Mouse (Mus musculus): ENCODE results near the gene Gm6657. TPM values are rescaled to one million over a fixed set of nuclear protein-coding genes. Genes with fewer than 3 reads are reported as not detected.

Gm6657 gene
- polyA plus RNA-seq, 1 experiment from 2014 or later = not detected

DNA sequence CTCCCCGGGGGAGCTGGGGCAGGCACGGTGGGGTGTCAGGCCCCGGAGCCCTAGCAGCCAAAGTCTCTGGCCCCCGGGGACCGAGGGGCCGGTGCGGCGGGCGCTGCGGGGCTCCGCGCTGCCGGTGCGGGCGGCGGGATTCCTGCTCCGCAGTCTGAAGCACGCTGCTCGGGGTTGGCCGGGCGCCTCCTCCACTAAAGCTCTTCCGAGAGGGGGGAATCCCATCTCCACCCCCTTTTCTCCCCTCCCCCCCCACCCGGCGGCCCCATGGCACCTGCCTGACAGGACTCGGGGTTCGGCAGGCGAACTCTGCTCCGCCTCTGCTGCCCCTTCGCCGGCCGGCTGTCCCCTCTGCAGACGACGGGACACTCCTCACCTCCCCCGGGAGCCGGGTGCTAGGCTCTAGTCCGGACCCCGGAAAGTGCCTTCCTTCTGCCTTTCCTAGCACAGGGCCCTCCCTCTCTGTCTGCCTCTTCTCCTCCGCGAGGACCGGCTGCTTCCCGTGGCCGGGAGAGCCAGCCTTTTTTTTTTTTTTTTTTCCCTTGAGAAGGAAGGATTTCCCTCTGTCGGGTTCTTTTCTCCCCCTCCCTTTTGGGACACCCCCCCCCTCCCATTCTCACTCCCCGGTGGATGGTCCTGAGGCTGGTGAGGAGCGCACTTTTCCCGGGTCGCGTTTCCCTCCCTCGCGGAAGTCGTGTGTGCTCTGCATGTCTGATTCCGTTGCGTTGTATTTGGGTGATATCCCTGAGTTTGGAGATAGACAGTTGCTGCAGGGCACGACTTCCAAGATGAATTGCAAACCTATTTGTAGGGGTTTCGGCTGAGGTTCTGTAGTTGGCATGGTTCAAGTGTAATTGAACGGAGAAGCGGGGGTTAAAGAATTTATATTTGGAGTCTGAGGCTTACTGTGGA lies 33.2 kb downstream of the Gm6657 start:
- WGBS = under 1% methylated on average over 46 of the region's 57 CpGs
- Histone ChIP-seq H3K4me3 (ENCODE audit: control insufficient read depth in 1 of 2, insufficient read depth in 1 of 2, low read depth in 1 of 2, low read length in 2 of 2) (peak overlapping the region; percentile 84 to 93), H3K36me3 (ENCODE audit: control insufficient read depth, insufficient read depth, low read length) (no peaks in the 10 kb centered on the region), H3K4me1 (ENCODE audit: control insufficient read depth in 2 of 2, insufficient read depth in 2 of 2, low read length in 2 of 2) (peaks cover 0 to 7% of the 10 kb centered on the region in 2 experiments; a peak in 2 of 4 replicates), H3K27ac (replicated peaks in 1 of 2; ENCODE audit: control insufficient read depth in 1 of 2, insufficient read depth in 1 of 2, low read depth in 2 of 2, low read length in 2 of 2) (peak overlapping the region; percentile 93 to 99), H3K9me3 (ENCODE audit: control insufficient read depth, low read length) (no peaks in the 10 kb centered on the region), H3K27me3 (ENCODE audit: control insufficient read depth, insufficient read depth, low read length) (no peaks in the 10 kb centered on the region), H3K9ac (ENCODE audit: low read length) (peak overlapping the region; percentile 91), H3K4me2 (ENCODE audit: low read length) (peak overlapping the region; percentile 72)
- ATAC-seq (ENCODE audit: insufficient number of reproducible peaks, insufficient read depth, low FRiP score, low read depth) = peak; percentile 16; the same call in 1 of the 2 replicates

DNA sequence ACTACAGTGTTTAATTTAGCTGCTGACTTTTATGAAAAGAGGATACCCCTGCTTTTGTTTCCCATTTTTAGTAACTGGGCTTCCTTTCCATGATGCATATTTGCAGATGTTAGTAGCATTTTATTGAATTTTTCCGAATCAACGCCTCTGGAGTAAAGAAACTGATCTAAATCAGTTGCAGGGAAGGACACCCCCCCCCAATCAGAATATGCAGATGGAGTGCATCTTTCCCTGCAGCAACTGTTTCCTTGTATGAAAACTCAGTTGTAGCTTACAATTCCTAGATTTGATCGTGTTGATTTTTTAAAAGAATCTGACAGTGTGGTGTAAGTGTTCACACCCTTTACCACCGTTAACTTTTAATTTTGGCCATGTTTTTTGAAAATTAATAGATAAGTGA lies 34.1 kb downstream of the Gm6657 start:
- H3K9ac ChIP-seq (ENCODE audit: low read length) = peak overlapping the region; percentile 91
- WGBS = 59% methylated on average over 4 of the region's 4 CpGs
- H3K36me3 ChIP-seq (ENCODE audit: control insufficient read depth, insufficient read depth, low read length) = no peaks in the 10 kb centered on the region

GRCm38 (mm10) chr12:78232560-78232959 lies 38.5 kb downstream of the Gm6657 start:
- H3K4me2 ChIP-seq (ENCODE audit: low read length) = no peak overlapping the region; the same call in 1 of the 2 replicates
- H3K4me1 ChIP-seq (ENCODE audit: control insufficient read depth in 2 of 2, insufficient read depth in 2 of 2, low read length in 2 of 2) = peaks cover 0 to 8% of the 10 kb centered on the region in 2 experiments; a peak in 1 of 4 replicates
- no peaks in the 10 kb centered on the region for H3K27me3 ChIP-seq (ENCODE audit: control insufficient read depth, insufficient read depth, low read length)
- no peak for ATAC-seq (ENCODE audit: insufficient number of reproducible peaks, insufficient read depth, low FRiP score, low read depth)
- no peak overlapping the region for H3K27ac ChIP-seq (replicated peaks in 1 of 2; ENCODE audit: control insufficient read depth in 1 of 2, insufficient read depth in 1 of 2, low read depth in 2 of 2, low read length in 2 of 2)
- no peaks in the 10 kb centered on the region for H3K9me3 ChIP-seq (ENCODE audit: control insufficient read depth, low read length)
- no peak overlapping the region for H3K9ac ChIP-seq (ENCODE audit: low read length)
- H3K4me3 ChIP-seq (ENCODE audit: control insufficient read depth in 1 of 2, insufficient read depth in 1 of 2, low read depth in 1 of 2, low read length in 2 of 2) = no peak overlapping the region
- H3K36me3 ChIP-seq (ENCODE audit: control insufficient read depth, insufficient read depth, low read length) = no peaks in the 10 kb centered on the region

More for the DNA sequence above, 34.1 kb downstream of the Gm6657 start:
- Histone ChIP-seq H3K27ac (replicated peaks in 1 of 2; ENCODE audit: control insufficient read depth in 1 of 2, insufficient read depth in 1 of 2, low read depth in 2 of 2, low read length in 2 of 2) (no peak overlapping the region), H3K4me3 (ENCODE audit: control insufficient read depth in 1 of 2, insufficient read depth in 1 of 2, low read depth in 1 of 2, low read length in 2 of 2) (peak overlapping the region in 1 of 2 experiments; percentile 93; a peak in 2 of 4 replicates), H3K27me3 (ENCODE audit: control insufficient read depth, insufficient read depth, low read length) (no peaks in the 10 kb centered on the region), H3K9me3 (ENCODE audit: control insufficient read depth, low read length) (no peaks in the 10 kb centered on the region), H3K4me2 (ENCODE audit: low read length) (peak overlapping the region; percentile 72), H3K4me1 (ENCODE audit: control insufficient read depth in 2 of 2, insufficient read depth in 2 of 2, low read length in 2 of 2) (peaks cover 0 to 8% of the 10 kb centered on the region in 2 experiments; a peak in 2 of 4 replicates)
- no peak for ATAC-seq (ENCODE audit: insufficient number of reproducible peaks, insufficient read depth, low FRiP score, low read depth)

DNA sequence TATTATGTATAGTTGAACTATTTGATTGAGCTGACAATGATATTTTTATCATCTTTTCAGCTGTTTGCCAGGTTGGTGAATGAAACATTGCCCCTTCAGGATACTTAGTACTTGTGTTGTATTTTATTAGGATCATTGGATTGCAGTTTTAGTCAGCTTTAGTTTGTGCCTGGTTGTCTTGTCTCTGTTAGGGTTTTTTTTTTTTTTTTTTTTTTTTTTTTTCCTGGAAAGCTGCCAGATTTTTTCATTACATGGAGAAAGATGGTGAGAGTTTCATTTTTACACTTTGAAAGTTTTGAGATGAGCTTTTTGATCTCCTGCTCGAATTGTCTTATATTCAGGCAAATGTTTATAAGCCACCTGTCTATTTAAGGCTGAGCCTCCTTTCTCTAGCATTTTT lies 54.3 kb downstream of the Gm6657 start:
- no peak overlapping the region for H3K9ac ChIP-seq (ENCODE audit: low read length)
- no peak for ATAC-seq (ENCODE audit: insufficient number of reproducible peaks, insufficient read depth, low FRiP score, low read depth)
- H3K27me3 ChIP-seq (ENCODE audit: control insufficient read depth, insufficient read depth, low read length) = no peaks in the 10 kb centered on the region
- H3K27ac ChIP-seq (replicated peaks in 1 of 2; ENCODE audit: control insufficient read depth in 1 of 2, insufficient read depth in 1 of 2, low read depth in 2 of 2, low read length in 2 of 2) = no peak overlapping the region
- no peak overlapping the region for H3K4me3 ChIP-seq (ENCODE audit: control insufficient read depth in 1 of 2, insufficient read depth in 1 of 2, low read depth in 1 of 2, low read length in 2 of 2)
- H3K36me3 ChIP-seq (ENCODE audit: control insufficient read depth, insufficient read depth, low read length) = no peaks in the 10 kb centered on the region
- WGBS = 65% methylated on average over 1 of the region's 1 CpGs
- H3K4me2 ChIP-seq (ENCODE audit: low read length) = no peak overlapping the region
- H3K4me1 ChIP-seq (ENCODE audit: control insufficient read depth in 2 of 2, insufficient read depth in 2 of 2, low read length in 2 of 2) = no peaks in the 10 kb centered on the region
- no peaks in the 10 kb centered on the region for H3K9me3 ChIP-seq (ENCODE audit: control insufficient read depth, low read length)

- Histone ChIP-seq H3K9ac (ENCODE audit: low read length) (no peak overlapping the region), H3K27ac (replicated peaks in 1 of 2; ENCODE audit: control insufficient read depth in 1 of 2, insufficient read depth in 1 of 2, low read depth in 2 of 2, low read length in 2 of 2) (no peak overlapping the region), H3K4me2 (ENCODE audit: low read length) (no peak overlapping the region), H3K9me3 (ENCODE audit: control insufficient read depth, low read length) (no peaks in the 10 kb centered on the region), H3K36me3 (ENCODE audit: control insufficient read depth, insufficient read depth, low read length) (no peaks in the 10 kb centered on the region), H3K4me3 (ENCODE audit: control insufficient read depth in 1 of 2, insufficient read depth in 1 of 2, low read depth in 1 of 2, low read length in 2 of 2) (no peak overlapping the region), H3K27me3 (ENCODE audit: control insufficient read depth, insufficient read depth, low read length) (no peaks in the 10 kb centered on the region), H3K4me1 (ENCODE audit: control insufficient read depth in 2 of 2, insufficient read depth in 2 of 2, low read length in 2 of 2) (no peaks in the 10 kb centered on the region)
- no peak for ATAC-seq (ENCODE audit: insufficient number of reproducible peaks, insufficient read depth, low FRiP score, low read depth)
Measured at GRCm38 (mm10) chr12:78249151-78249550, 55.1 kb downstream of the Gm6657 start.

Other genes with a start within 250 kb of the Gm6657 start
- gene Gphn, start 32.1 kb downstream of the Gm6657 start, polyA plus RNA-seq (2014; fragmentation: Nextera tagmentation; extraction: Ambion mirVana) = 15.6 and 17.1 TPM in 2 replicates